Mouse (Mus musculus): ENCODE results near the gene Aph1a.

- TF ChIP-seq POLR2A (IDR thresholded peaks at IDR 0.05; ENCODE audit: insufficient read depth, low read length) (no peak), CTCF (IDR thresholded peaks at IDR 0.05; ENCODE audit: low read depth, low read length) (peak; percentile 65)
Measured at GRCm38 (mm10) chr3:95905940-95906492, 12.2 kb downstream of the Aph1a start.
